Mouse (Mus musculus): ENCODE measurements at regions not wholly inside any gene's neighbourhood (a gene's known extent, or its start where the extent isn't known, plus 50 kb on each side); places are given as distances from the start of the nearest gene placed in this dataset.

DNA sequence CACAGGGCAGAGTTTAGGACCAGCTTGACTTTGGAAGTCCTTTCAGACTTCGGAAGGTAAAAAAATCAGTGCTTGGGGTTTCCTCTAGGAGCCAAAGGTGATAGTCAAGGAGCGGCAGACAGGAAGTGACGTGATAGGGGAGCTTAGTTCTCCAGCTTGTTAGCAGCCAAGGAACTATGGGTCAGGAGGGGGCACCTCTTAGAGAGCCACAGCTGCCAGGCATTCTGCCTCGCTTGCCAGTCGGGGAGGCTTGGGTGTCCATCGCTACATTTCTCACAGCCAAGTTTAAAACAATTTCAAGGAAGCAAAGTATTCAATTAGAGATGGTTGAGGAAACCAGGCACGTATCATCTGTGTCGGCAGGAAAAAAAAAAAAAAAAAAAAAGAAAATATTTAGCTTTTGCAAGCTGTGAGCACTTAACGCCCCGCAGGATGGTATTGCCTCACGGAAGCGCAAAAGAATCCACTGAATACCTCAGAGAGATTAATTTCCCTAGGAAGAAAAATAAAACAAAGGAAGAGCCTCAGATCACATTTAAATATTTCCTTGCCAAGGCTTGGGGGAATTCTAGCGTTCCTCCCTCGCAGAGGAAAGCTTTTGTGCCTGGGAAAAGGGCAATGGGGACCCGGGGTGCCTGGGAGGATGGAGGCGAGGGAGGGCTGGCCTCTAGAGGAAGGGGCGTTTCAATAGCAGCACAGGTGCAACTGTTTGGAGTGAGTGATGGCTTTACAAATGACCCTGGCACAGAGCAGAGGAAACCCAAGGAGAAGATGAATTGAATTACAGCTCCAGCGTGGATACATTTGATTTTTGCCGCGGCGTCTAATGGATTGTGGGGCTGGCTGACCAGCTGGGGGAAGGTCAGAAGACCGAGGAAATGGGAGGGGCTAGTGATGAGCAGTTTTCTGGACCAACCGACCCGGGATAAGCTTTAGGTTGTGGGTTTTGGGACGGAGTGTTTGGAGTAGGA, 261.1 kb upstream of the Nr5a2 start (continued):
- TF ChIP-seq CTCF (IDR thresholded peaks at IDR 0.05 in 2 of 3, conservative IDR thresholded peaks at IDR 0.05 in 1 of 3; ENCODE audit: control insufficient read depth in 1 of 3, insufficient read depth in 1 of 3, low read depth in 2 of 3, low read length in 3 of 3, poor library complexity in 1 of 3, severe bottlenecking in 1 of 3) = no peak
- TF ChIP-seq ETS1 (IDR thresholded peaks at IDR 0.05; ENCODE audit: low read depth, low read length) = no peak
- TF ChIP-seq MAX (IDR thresholded peaks at IDR 0.05; ENCODE audit: low read length) = no peak

DNA sequence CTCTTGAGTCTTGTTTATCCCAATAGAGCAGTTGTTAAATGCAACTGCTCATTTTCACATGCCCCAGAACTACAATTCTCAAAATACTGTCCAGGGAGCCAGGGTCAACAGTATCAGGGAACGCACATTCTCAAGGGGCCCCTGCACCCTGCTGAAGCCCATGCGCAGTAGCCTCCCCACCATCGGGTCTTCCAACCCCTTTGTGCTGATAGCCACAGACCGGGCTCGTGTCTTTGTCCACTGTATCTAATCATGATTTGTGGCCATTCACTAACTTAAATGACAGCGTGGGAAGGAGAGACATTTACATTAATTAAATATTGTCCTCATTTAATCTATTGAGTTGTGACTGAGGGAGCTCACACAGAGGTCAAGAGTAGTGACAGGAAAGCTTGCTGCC, 260.0 kb upstream of the Nr5a2 start:
- TF ChIP-seq POLR2A (IDR thresholded peaks at IDR 0.05; ENCODE audit: control insufficient read depth in 1 of 2, insufficient read depth in 1 of 2, low read depth in 1 of 2, low read length in 2 of 2, poor library complexity in 1 of 2) = no peak
- no peak for TF ChIP-seq KAT2A (conservative IDR thresholded peaks at IDR 0.05; ENCODE audit: low read depth, low read length)
- no peak for TF ChIP-seq NRF1 (IDR thresholded peaks at IDR 0.05; ENCODE audit: insufficient read depth, low read depth, low read length, poor library complexity, severe bottlenecking)
- no peak for TF ChIP-seq NELFE (IDR thresholded peaks at IDR 0.05; ENCODE audit: low read depth, low read length)
- TF ChIP-seq MXI1 (IDR thresholded peaks at IDR 0.05; ENCODE audit: low read depth, low read length) = no peak
- TF ChIP-seq MAFK (IDR thresholded peaks at IDR 0.05; ENCODE audit: borderline replicate concordance, low read depth, low read length) = no peak
- TF ChIP-seq USF2 (IDR thresholded peaks at IDR 0.05; ENCODE audit: borderline replicate concordance in 1 of 2, insufficient read depth in 1 of 2, low read depth in 1 of 2, low read length in 2 of 2) = no peak
- no peak for TF ChIP-seq TCF12 (IDR thresholded peaks at IDR 0.05; ENCODE audit: low read depth, low read length)
- TF ChIP-seq GABPA (IDR thresholded peaks at IDR 0.05; ENCODE audit: low read depth, low read length) = no peak
- TF ChIP-seq BHLHE40 (IDR thresholded peaks at IDR 0.05; ENCODE audit: borderline replicate concordance, low read depth, low read length) = no peak
- TF ChIP-seq TBP (IDR thresholded peaks at IDR 0.05; ENCODE audit: low read depth, low read length) = no peak
- no peak for TF ChIP-seq ZNF384 (IDR thresholded peaks at IDR 0.05; ENCODE audit: low read depth, low read length)
- no peak for TF ChIP-seq POLR2AphosphoS5 (IDR thresholded peaks at IDR 0.05; ENCODE audit: borderline replicate concordance, low read depth, low read length)

DNA sequence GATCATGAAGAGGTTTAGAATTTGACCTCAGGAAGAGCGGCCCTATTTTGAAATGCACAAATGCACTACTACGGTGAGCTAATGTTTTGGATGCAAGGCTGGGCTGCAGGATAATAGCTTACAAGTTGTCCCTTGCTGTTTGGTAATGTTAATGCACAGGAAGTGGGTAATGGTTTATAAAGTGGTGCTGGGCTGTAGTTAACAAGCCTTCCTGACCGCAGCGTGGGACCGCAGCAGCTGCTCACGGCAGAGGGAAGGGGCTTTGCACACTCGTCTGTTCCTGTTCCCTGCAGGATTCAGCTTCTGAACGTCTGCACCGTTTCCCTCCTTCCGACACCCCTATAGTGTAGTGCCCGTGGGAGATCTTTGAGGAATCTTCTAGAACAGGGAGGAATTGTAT, 258.4 kb upstream of the Nr5a2 start:
- H3K36me3 ChIP-seq (ENCODE audit: control insufficient read depth in 1 of 2, insufficient read depth in 2 of 2, low read length in 2 of 2) = no peaks in the 10 kb centered on the region
- H3K9ac ChIP-seq (ENCODE audit: control insufficient read depth, low read depth, low read length, poor library complexity, severe bottlenecking) = no peak overlapping the region
- no peaks in the 10 kb centered on the region for H3K9me3 ChIP-seq (replicated peaks; ENCODE audit: insufficient read depth, low read length)
- H3K4me3 ChIP-seq (ENCODE audit: control insufficient read depth in 1 of 2, insufficient read depth in 1 of 2, low read depth in 2 of 2, low read length in 2 of 2) = no peak overlapping the region
- H3K27me3 ChIP-seq (ENCODE audit: control insufficient read depth in 1 of 2, insufficient read depth in 2 of 2, low read length in 2 of 2) = no peaks in the 10 kb centered on the region
- no peaks in the 10 kb centered on the region for H3K4me1 ChIP-seq (ENCODE audit: control insufficient read depth in 1 of 2, insufficient read depth in 2 of 2, low read length in 2 of 2)
- H3K79me2 ChIP-seq (ENCODE audit: control insufficient read depth, insufficient read depth, low read length, poor library complexity) = no peaks in the 10 kb centered on the region
- TF ChIP-seq BHLHE40 (IDR thresholded peaks at IDR 0.05; ENCODE audit: borderline replicate concordance, low read depth, low read length) (no peak), CHD1 (IDR thresholded peaks at IDR 0.05; ENCODE audit: low read depth, low read length) (no peak), CTCF (IDR thresholded peaks at IDR 0.05 in 2 of 3, conservative IDR thresholded peaks at IDR 0.05 in 1 of 3; ENCODE audit: control insufficient read depth in 1 of 3, insufficient read depth in 1 of 3, low read depth in 2 of 3, low read length in 3 of 3, poor library complexity in 1 of 3, severe bottlenecking in 1 of 3) (no peak), GABPA (IDR thresholded peaks at IDR 0.05; ENCODE audit: low read depth, low read length) (no peak), TAL1 (IDR thresholded peaks at IDR 0.05; ENCODE audit: low read length) (no peak), NRF1 (IDR thresholded peaks at IDR 0.05; ENCODE audit: insufficient read depth, low read depth, low read length, poor library complexity, severe bottlenecking) (no peak), ZC3H11A (IDR thresholded peaks at IDR 0.05; ENCODE audit: low read depth, low read length) (no peak)
- no peak for DNase-seq (ENCODE audit: low read depth, low spot score)
- no peak overlapping the region for H3K27ac ChIP-seq (ENCODE audit: control insufficient read depth, low read depth, low read length)

More for the DNA sequence above, 260.0 kb upstream of the Nr5a2 start:
- Histone ChIP-seq H3K4me1 (ENCODE audit: control insufficient read depth in 1 of 2, insufficient read depth in 2 of 2, low read length in 2 of 2) (no peaks in the 10 kb centered on the region), H3K4me3 (ENCODE audit: control insufficient read depth in 1 of 2, insufficient read depth in 1 of 2, low read depth in 2 of 2, low read length in 2 of 2) (no peak overlapping the region), H3K27me3 (ENCODE audit: control insufficient read depth in 1 of 2, insufficient read depth in 2 of 2, low read length in 2 of 2) (no peaks in the 10 kb centered on the region), H3K27ac (ENCODE audit: control insufficient read depth, low read depth, low read length) (no peak overlapping the region), H3K9me3 (replicated peaks; ENCODE audit: insufficient read depth, low read length) (no peaks in the 10 kb centered on the region), H3K9ac (ENCODE audit: control insufficient read depth, low read depth, low read length, poor library complexity, severe bottlenecking) (no peak overlapping the region), H3K36me3 (ENCODE audit: control insufficient read depth in 1 of 2, insufficient read depth in 2 of 2, low read length in 2 of 2) (no peaks in the 10 kb centered on the region), H3K79me2 (ENCODE audit: control insufficient read depth, insufficient read depth, low read length, poor library complexity) (no peaks in the 10 kb centered on the region)
- DNase-seq (ENCODE audit: low read depth, low spot score) = no peak

Measured in MEL (cell line).